Mouse (Mus musculus): ENCODE measurements around the gene Fam114a2. TPM values are rescaled to one million over a fixed set of nuclear protein-coding genes. Genes with fewer than 3 reads are reported as not detected.

Gene Fam114a2
- total RNA-seq, 2 experiments from 2014 or later: 30.2 to 32.0 TPM

GRCm38 (mm10) chr11:57467159-57468110 lies 51.0 kb downstream of the Fam114a2 start:
- no peak overlapping the region for H3K27ac ChIP-seq

DNA sequence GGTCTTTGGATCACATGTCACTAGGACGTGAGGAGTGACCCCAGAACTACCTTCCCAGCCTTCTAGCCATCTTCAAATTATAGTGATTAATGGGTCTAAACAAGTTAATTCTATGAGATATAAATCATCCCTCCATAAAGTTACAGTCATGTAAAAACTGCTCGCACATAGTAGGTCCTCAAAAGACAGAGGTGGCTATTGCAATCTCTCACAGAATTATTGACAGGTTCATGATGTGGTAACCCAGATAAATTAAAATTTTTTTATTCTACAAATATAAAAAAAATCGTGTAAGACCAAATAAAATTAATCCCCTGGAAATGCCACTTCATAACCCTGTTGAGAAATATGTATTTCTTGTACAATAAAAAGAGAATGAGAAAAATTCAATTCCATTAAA lies 52.6 kb downstream of the Fam114a2 start:
- Histone ChIP-seq H3K27ac (no peak overlapping the region), H3K4me3 (no peak overlapping the region)
- TF ChIP-seq CTCF (IDR thresholded peaks at IDR 0.05): no peak
- intact Hi-C loops (cut with DNase I): loop anchor here (1.0 to 10.0 kb wide), 5 partner anchors 154 to 1335 kb away; no protein-coding TSS in a partner anchor
- DNase-seq (ENCODE audit: extremely low spot score in 1 of 2, low spot score in 2 of 2): no peak

More at GRCm38 (mm10) chr11:57467159-57468110, 51.0 kb downstream of the Fam114a2 start:
- TF ChIP-seq CTCF (IDR thresholded peaks at IDR 0.05): peak; percentile 93
- no peak overlapping the region for H3K4me3 ChIP-seq
- peak; percentile 68 to 72 for DNase-seq (ENCODE audit: extremely low spot score in 1 of 2, low spot score in 2 of 2)
- intact Hi-C loops (cut with DNase I): loop anchor here (5.0 to 10.0 kb wide), 4 partner anchors 155 to 1310 kb away; no protein-coding TSS in a partner anchor

- intact Hi-C loops (cut with DNase I): loop anchor here (5.0 to 10.0 kb wide), 4 partner anchors 153 to 1308 kb away; no protein-coding TSS in a partner anchor
- no peak overlapping the region for H3K4me3 ChIP-seq
- TF ChIP-seq CTCF (IDR thresholded peaks at IDR 0.05): no peak; the same call in 1 of the 2 replicates
- H3K27ac ChIP-seq: no peak overlapping the region
- no peak for DNase-seq (ENCODE audit: extremely low spot score in 1 of 2, low spot score in 2 of 2)
These were observed 53.4 kb downstream of the Fam114a2 start for GRCm38 (mm10) chr11:57465025-57465424.

- TF ChIP-seq CTCF (IDR thresholded peaks at IDR 0.05): no peak
- intact Hi-C loops (cut with DNase I): loop anchor here (2.0 to 10.0 kb wide), 2 partner anchors 137 to 1215 kb away; no protein-coding TSS in a partner anchor
- no peak overlapping the region for H3K27ac ChIP-seq
- peak in 1 of 2 experiments; percentile 63 for DNase-seq (ENCODE audit: extremely low spot score in 1 of 2, low spot score in 2 of 2)
- no peak overlapping the region for H3K4me3 ChIP-seq
These were observed 58.7 kb downstream of the Fam114a2 start for GRCm38 (mm10) chr11:57459759-57460158.

- H3K27ac ChIP-seq: no peak overlapping the region
- no peak for TF ChIP-seq CTCF (IDR thresholded peaks at IDR 0.05)
- intact Hi-C loops (cut with DNase I): no loop called here
These were observed 64.0 kb downstream of the Fam114a2 start for GRCm38 (mm10) chr11:57454421-57454820.

DNA sequence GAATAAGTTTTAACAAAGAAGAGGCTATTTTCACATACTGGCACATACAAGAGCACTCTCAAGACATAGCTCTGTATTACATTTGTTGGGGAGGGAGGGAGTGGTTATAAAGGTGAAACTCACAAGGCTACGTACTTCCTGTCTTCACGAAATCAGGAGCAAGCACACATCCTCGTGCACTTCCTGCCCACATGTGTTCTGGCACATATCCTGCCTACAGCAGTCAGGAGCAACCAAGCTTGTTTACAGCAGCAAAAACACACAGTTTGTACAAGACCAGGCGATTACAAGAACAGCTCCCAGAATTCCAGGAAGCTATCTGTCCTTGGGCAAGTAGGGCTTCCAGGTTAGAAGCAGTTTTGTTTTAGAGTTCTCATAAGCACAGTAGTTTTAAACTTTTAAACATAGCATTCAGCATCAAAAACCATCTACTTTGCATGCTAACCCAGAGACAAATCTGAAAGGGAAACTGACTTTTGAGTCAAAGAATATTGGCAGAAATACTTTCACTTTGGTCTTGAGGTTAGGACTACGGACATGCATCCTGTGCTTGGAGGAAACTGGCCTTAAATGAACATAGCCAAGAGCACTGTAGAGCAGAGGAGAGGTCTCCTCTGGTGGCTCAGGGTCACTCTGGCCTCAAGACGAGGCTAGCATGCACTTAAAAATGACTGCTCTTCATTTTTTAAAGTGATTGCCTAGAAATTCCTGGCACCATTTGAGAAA lies 73.0 kb downstream of the Fam114a2 start:
- TF ChIP-seq CTCF (IDR thresholded peaks at IDR 0.05): no peak
- intact Hi-C loops (cut with DNase I): no loop called here
- DNase-seq (ENCODE audit: extremely low spot score in 1 of 2, low spot score in 2 of 2): no peak
- no peak overlapping the region for H3K4me3 ChIP-seq
- no peak overlapping the region for H3K27ac ChIP-seq

More at GRCm38 (mm10) chr11:57454421-57454820, 64.0 kb downstream of the Fam114a2 start:
- DNase-seq (ENCODE audit: extremely low spot score in 1 of 2, low spot score in 2 of 2): no peak
- no peak overlapping the region for H3K4me3 ChIP-seq

- no peak overlapping the region for H3K4me3 ChIP-seq
These were observed 84.3 kb downstream of the Fam114a2 start for GRCm38 (mm10) chr11:57434153-57434552.

More at GRCm38 (mm10) chr11:57434153-57434552, 84.3 kb downstream of the Fam114a2 start:
- TF ChIP-seq CTCF (IDR thresholded peaks at IDR 0.05): no peak
- DNase-seq (ENCODE audit: extremely low spot score in 1 of 2, low spot score in 2 of 2): no peak
- intact Hi-C loops (cut with DNase I): no loop called here
- no peak overlapping the region for H3K27ac ChIP-seq

Other genes with a start within 250 kb of the Fam114a2 start
- gene Mfap3, start within 50 bp of the Fam114a2 start, total RNA-seq (2021): 10 to 100 TPM; 20.4 to 24.9 TPM
- gene Galnt10, start 126.8 kb upstream of the Fam114a2 start, total RNA-seq (2021): 1 to 10 TPM; 5.9 to 7.4 TPM

Data from left cerebral cortex, adult 2 months (tissue).